Mouse (Mus musculus): ENCODE data around the gene Cort.

- TF ChIP-seq POLR2A (IDR thresholded peaks at IDR 0.05; ENCODE audit: borderline replicate concordance, low read depth, low read length), result no peak
- TF ChIP-seq CTCF (IDR thresholded peaks at IDR 0.05; ENCODE audit: low read depth, low read length), result no peak
Observed at GRCm38 (mm10) chr4:149171581-149171981, 45.0 kb upstream of the Cort start.

All from bone marrow macrophage, adult 2 months (primary cell).